Mouse (Mus musculus): Measurements from ENCODE around the gene Fxyd7. TPM values are rescaled to one million over a fixed set of nuclear protein-coding genes. Genes with fewer than 3 reads are reported as not detected.

The Fxyd7 gene
- total and polyA plus RNA-seq, 2 experiments from 2014 or later, result 0.72 TPM; not detected in 1

DNA sequence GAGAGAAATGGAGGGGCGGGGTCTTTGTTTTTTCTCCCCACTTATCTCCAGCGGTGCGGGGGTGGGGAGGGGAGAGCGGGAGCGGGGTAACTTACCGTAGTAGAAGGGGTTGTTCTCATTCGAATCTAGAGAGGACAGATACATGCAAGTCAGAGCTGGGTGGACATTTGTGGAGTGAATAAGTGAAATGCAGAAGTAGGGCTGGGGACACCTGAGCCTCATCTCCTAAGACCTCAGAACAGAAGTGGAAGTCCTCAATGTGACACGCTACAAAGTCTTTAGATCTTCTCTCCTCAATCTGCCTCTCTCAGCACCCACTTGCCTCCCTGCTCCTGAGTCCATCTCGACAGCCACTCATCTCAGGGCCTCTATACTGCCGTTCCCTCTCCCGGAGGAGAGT lies 16.0 kb downstream of the Fxyd7 start:
- ATAC-seq (ENCODE audit: insufficient read depth, low read depth), result no peak
- Histone ChIP-seq H3K4me1 (ENCODE audit: control insufficient read depth, insufficient read depth) (no peaks in the 10 kb centered on the region), H3K36me3 (replicated peaks; ENCODE audit: control insufficient read depth, insufficient read depth, low read length) (0 out of 2 replicates have a peak, but pooled peaks cover 21% of the 10 kb centered on the region), H3K4me2 (ENCODE audit: low read depth, low read length) (no peak overlapping the region), H3K4me3 (ENCODE audit: low read depth, low read length) (no peak overlapping the region), H3K27ac (ENCODE audit: low read depth) (no peak overlapping the region), H3K9me3 (replicated peaks; ENCODE audit: control insufficient read depth, low read length) (no peaks in the 10 kb centered on the region), H3K27me3 (ENCODE audit: control insufficient read depth, insufficient read depth, low read length) (no peaks in the 10 kb centered on the region), H3K9ac (replicated peaks; ENCODE audit: low read depth, low read length) (no peak overlapping the region)
- WGBS, result 73% methylated on average over 11 of the region's 11 CpGs
- no peak for TF ChIP-seq EP300 (IDR thresholded peaks at IDR 0.05; ENCODE audit: low read depth)
- no peak for TF ChIP-seq CTCF (IDR thresholded peaks at IDR 0.05; ENCODE audit: low read depth)
- DNase-seq (ENCODE audit: low spot score), result no peak

DNA sequence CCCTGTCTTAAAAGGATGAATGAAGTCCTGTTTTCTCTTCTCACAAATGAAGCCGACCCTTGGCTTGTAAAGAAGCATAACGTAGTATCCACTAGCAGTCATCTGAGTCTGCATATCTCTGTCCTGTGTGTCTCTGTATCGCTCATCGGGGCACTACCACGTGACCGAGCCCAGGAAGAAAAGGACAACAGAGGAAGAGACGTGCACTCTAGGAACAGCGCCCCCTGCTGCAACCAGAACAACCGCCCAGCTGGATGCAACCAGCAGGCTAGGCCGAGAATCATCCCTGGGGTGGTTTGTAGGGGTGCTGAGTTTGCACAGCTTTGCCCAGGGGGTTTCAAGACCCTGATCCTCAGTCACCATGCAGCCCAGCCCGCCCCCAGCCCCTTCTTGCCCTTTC lies 16.5 kb downstream of the Fxyd7 start:
- DNase-seq (ENCODE audit: low spot score) (no peak), ATAC-seq (ENCODE audit: insufficient read depth, low read depth) (no peak)

DNA sequence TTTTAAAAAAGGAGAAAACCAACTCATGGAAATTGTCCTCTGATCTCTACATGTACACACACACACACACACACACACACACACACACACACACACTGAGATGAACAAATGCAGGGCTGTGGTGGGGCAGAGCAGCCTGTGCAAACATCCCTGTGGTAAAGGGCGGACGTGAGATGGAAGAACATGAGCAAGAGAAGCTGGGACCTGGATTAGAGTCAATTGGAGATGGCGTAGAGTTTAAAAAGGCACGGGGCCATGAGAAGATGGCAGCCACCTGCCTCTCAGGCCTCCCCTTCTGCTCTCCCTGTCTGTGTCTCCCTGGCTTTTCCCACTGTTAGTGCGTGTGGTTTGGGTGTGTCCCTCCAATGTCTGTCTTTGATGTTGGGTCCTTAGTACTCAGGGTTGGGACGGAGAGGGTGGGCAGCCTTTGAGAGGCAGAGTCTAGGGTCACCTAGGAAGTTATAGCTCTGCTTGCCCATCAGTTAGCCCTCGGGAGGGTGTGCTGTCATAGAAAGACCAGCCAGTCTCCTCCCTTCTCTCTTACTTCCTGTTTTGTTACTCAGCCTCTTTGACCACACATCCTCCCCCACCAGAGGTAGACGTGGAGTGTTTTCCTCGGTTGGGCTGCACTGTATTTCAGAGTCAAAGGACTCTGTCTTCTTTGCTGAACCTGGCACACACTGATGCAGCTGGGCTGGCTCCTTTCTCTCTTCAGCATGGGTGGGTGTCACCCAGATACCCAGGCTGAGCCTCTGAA lies 17.7 kb downstream of the Fxyd7 start:
- H3K36me3 ChIP-seq (replicated peaks; ENCODE audit: control insufficient read depth, insufficient read depth, low read length), result 0 out of 2 replicates have a peak, but pooled peaks cover 21% of the 10 kb centered on the region
- DNase-seq (ENCODE audit: low spot score) (no peak), ATAC-seq (ENCODE audit: insufficient read depth, low read depth) (no peak)
- no peak overlapping the region for H3K4me3 ChIP-seq (ENCODE audit: low read depth, low read length)
- TF ChIP-seq CTCF (IDR thresholded peaks at IDR 0.05; ENCODE audit: low read depth) (no peak), EP300 (IDR thresholded peaks at IDR 0.05; ENCODE audit: low read depth) (no peak)
- no peak overlapping the region for H3K4me2 ChIP-seq (ENCODE audit: low read depth, low read length)
- no peaks in the 10 kb centered on the region for H3K27me3 ChIP-seq (ENCODE audit: control insufficient read depth, insufficient read depth, low read length)
- H3K9me3 ChIP-seq (replicated peaks; ENCODE audit: control insufficient read depth, low read length), result no peaks in the 10 kb centered on the region
- H3K4me1 ChIP-seq (ENCODE audit: control insufficient read depth, insufficient read depth), result no peaks in the 10 kb centered on the region
- H3K27ac ChIP-seq (ENCODE audit: low read depth), result peak overlapping the region; percentile 61; the same call in 1 of the 2 replicates
- WGBS, result 47% methylated on average over 9 of the region's 9 CpGs
- no peak overlapping the region for H3K9ac ChIP-seq (replicated peaks; ENCODE audit: low read depth, low read length)

More for the DNA sequence above, 16.5 kb downstream of the Fxyd7 start:
- TF ChIP-seq EP300 (IDR thresholded peaks at IDR 0.05; ENCODE audit: low read depth), result no peak
- peak; percentile 19 for TF ChIP-seq CTCF (IDR thresholded peaks at IDR 0.05; ENCODE audit: low read depth)
- H3K27me3 ChIP-seq (ENCODE audit: control insufficient read depth, insufficient read depth, low read length), result no peaks in the 10 kb centered on the region
- H3K4me3 ChIP-seq (ENCODE audit: low read depth, low read length), result no peak overlapping the region
- H3K4me1 ChIP-seq (ENCODE audit: control insufficient read depth, insufficient read depth), result no peaks in the 10 kb centered on the region
- no peak overlapping the region for H3K9ac ChIP-seq (replicated peaks; ENCODE audit: low read depth, low read length)
- WGBS, result 61% methylated on average over 11 of the region's 11 CpGs
- 0 out of 2 replicates have a peak, but pooled peaks cover 21% of the 10 kb centered on the region for H3K36me3 ChIP-seq (replicated peaks; ENCODE audit: control insufficient read depth, insufficient read depth, low read length)
- no peak overlapping the region; the same call in 1 of the 2 replicates for H3K27ac ChIP-seq (ENCODE audit: low read depth)
- H3K9me3 ChIP-seq (replicated peaks; ENCODE audit: control insufficient read depth, low read length), result no peaks in the 10 kb centered on the region
- no peak overlapping the region for H3K4me2 ChIP-seq (ENCODE audit: low read depth, low read length)

DNA sequence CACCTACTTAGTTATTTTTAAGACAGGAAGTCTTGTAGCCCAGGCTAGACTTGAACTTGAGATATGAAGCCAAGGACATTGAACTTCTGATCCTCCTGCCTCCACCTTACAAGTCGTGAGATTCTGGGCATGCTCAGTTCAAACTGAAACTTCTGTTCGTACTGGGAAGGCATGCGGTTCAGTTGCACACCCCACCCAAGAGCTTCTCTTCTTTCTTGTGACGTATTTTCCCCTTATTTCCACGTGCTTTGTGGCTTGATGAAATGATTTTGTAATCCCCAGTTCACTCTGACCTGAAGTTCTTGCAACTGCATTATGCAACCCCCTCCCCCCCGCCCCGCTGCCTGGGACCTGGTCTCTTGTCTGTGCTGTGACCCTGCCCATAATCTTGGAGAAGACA lies 19.5 kb downstream of the Fxyd7 start:
- Histone ChIP-seq H3K4me1 (ENCODE audit: control insufficient read depth, insufficient read depth) (no peaks in the 10 kb centered on the region), H3K27ac (ENCODE audit: low read depth) (no peak overlapping the region), H3K9ac (replicated peaks; ENCODE audit: low read depth, low read length) (no peak overlapping the region), H3K4me2 (ENCODE audit: low read depth, low read length) (no peak overlapping the region), H3K9me3 (replicated peaks; ENCODE audit: control insufficient read depth, low read length) (no peaks in the 10 kb centered on the region), H3K36me3 (replicated peaks; ENCODE audit: control insufficient read depth, insufficient read depth, low read length) (0 out of 2 replicates have a peak, but pooled peaks cover 18% of the 10 kb centered on the region), H3K4me3 (ENCODE audit: low read depth, low read length) (no peak overlapping the region), H3K27me3 (ENCODE audit: control insufficient read depth, insufficient read depth, low read length) (no peaks in the 10 kb centered on the region)
- DNase-seq (ENCODE audit: low spot score) (no peak), ATAC-seq (ENCODE audit: insufficient read depth, low read depth) (no peak)
- TF ChIP-seq EP300 (IDR thresholded peaks at IDR 0.05; ENCODE audit: low read depth), result no peak
- TF ChIP-seq CTCF (IDR thresholded peaks at IDR 0.05; ENCODE audit: low read depth), result no peak
- WGBS, result 82% methylated on average over 7 of the region's 7 CpGs

DNA sequence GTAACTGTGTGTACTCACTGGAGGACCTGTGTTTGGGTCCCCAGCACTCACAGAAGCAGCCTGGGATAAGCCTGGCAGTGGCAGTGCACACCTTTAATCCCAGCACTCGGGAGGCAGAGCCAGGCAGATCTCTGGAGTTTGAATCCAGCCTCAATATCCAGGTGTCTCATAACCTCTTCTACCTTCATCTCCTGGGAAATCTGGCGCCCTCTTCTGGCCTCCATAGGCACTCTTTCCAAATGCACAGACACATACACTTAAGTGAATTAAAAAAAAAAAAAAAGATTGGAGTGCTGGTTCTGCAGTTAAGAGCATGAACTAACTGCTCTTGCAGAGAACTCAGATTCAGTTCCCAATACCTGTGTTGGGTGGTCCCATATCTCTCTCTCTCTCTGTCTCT lies 20.6 kb downstream of the Fxyd7 start:
- Histone ChIP-seq H3K27ac (ENCODE audit: low read depth) (no peak overlapping the region), H3K9me3 (replicated peaks; ENCODE audit: control insufficient read depth, low read length) (no peaks in the 10 kb centered on the region), H3K4me3 (ENCODE audit: low read depth, low read length) (no peak overlapping the region), H3K27me3 (ENCODE audit: control insufficient read depth, insufficient read depth, low read length) (no peaks in the 10 kb centered on the region), H3K9ac (replicated peaks; ENCODE audit: low read depth, low read length) (no peak overlapping the region), H3K4me2 (ENCODE audit: low read depth, low read length) (no peak overlapping the region), H3K36me3 (replicated peaks; ENCODE audit: control insufficient read depth, insufficient read depth, low read length) (0 out of 2 replicates have a peak, but pooled peaks cover 8% of the 10 kb centered on the region), H3K4me1 (ENCODE audit: control insufficient read depth, insufficient read depth) (no peaks in the 10 kb centered on the region)
- no peak for TF ChIP-seq EP300 (IDR thresholded peaks at IDR 0.05; ENCODE audit: low read depth)
- 78% methylated on average over 2 of the region's 2 CpGs for WGBS
- no peak for DNase-seq (ENCODE audit: low spot score)
- no peak for ATAC-seq (ENCODE audit: insufficient read depth, low read depth)

Measured in heart, postnatal 0 days (tissue).